Mouse (Mus musculus) ES-Bruce4 (cell line): ENCODE measurements around the gene Nfib. TPM values are rescaled to one million over a fixed set of nuclear protein-coding genes. Genes with fewer than 3 reads are reported as not detected.

Experiments used
- H3K27ac ChIP-seq: 2 replicates; pipeline ENCODE4 v1.5.1; 2012; ENCODE audit warnings: low read length, inconsistent platforms; ENCODE audit not compliant: insufficient read depth
- H3K27me3 ChIP-seq: 2 replicates; pipeline ENCODE4 v1.6.1; 2012; ENCODE audit warnings: mild to moderate bottlenecking, low read length, inconsistent platforms; ENCODE audit not compliant: control insufficient read depth, poor library complexity, insufficient read depth, severe bottlenecking
- H3K36me3 ChIP-seq: 2 replicates; pipeline ENCODE4 v1.6.1; 2012; ENCODE audit warnings: inconsistent platforms, mild to moderate bottlenecking, low read length, moderate library complexity; ENCODE audit not compliant: control insufficient read depth, poor library complexity, insufficient read depth, severe bottlenecking
- H3K4me1 ChIP-seq: one replicate; pipeline ENCODE4 v1.8.1; 2011; ENCODE audit warnings: low read length; ENCODE audit not compliant: control insufficient read depth, insufficient read depth
- H3K4me3 ChIP-seq: 2 replicates; pipeline ENCODE4 v1.5.1; 2011; ENCODE audit warnings: low read depth, mild to moderate bottlenecking, low read length
- H3K9ac ChIP-seq: 2 replicates; pipeline ENCODE4 v1.6.1; 2012; ENCODE audit warnings: low read depth, mild to moderate bottlenecking, inconsistent platforms; ENCODE audit not compliant: poor library complexity, severe bottlenecking
- H3K9me3 ChIP-seq: replicated peaks from 2 replicates; pipeline ENCODE4 v1.6.1; 2012; ENCODE audit warnings: mild to moderate bottlenecking, low read length, inconsistent platforms; ENCODE audit not compliant: control insufficient read depth, poor library complexity, insufficient read depth, severe bottlenecking
- CTCF ChIP-seq: IDR thresholded peaks from one replicate; pipeline ENCODE4 v1.8.1; 2011; ENCODE audit warnings: low read depth, low read length
- EP300 ChIP-seq: IDR thresholded peaks from 2 replicates; pipeline ENCODE4 v1.6.1; 2011; ENCODE audit warnings: low read depth, low read length; ENCODE audit not compliant: insufficient read depth
- POLR2A ChIP-seq: IDR thresholded peaks from one replicate; pipeline ENCODE4 v1.8.1; 2011; ENCODE audit warnings: low read length; ENCODE audit not compliant: insufficient read depth
- polyA plus RNA-seq: library from polyadenylated mRNA; stranded (reverse); fragments of >200 nt; gene quantifications from 2 replicates; pipeline ENCODE4 v1.2.4, GENCODE M21; 2011; ENCODE audit warnings: low read depth; ENCODE audit not compliant: missing spikeins, insufficient read depth, insufficient read length

Nfib gene
- polyA plus RNA-seq, 1 experiment: 4.6 TPM

DNA sequence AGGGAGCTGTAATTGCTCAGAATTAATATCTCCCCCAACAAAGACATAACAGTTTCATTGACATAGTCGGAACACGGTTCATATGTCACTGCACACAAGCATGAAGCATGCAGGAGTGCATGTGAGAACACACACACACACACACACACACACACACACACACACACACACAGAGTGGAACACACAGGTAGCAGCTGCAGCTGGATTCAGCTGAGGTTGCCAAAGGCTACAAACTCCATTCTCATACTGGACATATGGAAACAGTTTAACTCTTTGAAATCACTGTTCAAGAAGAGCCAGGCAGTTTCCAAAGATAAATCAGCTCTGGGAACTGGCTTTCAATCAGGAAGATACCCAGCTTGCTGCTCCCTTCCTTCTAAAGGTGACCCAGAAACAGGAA is 462 bp upstream of the Nfib start:
- H3K9me3 ChIP-seq: no peaks in the 10 kb centered on the region
- H3K27ac ChIP-seq: no peak overlapping the region
- no peak overlapping the region for H3K9ac ChIP-seq
- no peak for TF ChIP-seq CTCF
- no peak overlapping the region for H3K4me3 ChIP-seq
- H3K36me3 ChIP-seq: no peaks in the 10 kb centered on the region
- no peaks in the 10 kb centered on the region for H3K4me1 ChIP-seq
- no peaks in the 10 kb centered on the region for H3K27me3 ChIP-seq

DNA sequence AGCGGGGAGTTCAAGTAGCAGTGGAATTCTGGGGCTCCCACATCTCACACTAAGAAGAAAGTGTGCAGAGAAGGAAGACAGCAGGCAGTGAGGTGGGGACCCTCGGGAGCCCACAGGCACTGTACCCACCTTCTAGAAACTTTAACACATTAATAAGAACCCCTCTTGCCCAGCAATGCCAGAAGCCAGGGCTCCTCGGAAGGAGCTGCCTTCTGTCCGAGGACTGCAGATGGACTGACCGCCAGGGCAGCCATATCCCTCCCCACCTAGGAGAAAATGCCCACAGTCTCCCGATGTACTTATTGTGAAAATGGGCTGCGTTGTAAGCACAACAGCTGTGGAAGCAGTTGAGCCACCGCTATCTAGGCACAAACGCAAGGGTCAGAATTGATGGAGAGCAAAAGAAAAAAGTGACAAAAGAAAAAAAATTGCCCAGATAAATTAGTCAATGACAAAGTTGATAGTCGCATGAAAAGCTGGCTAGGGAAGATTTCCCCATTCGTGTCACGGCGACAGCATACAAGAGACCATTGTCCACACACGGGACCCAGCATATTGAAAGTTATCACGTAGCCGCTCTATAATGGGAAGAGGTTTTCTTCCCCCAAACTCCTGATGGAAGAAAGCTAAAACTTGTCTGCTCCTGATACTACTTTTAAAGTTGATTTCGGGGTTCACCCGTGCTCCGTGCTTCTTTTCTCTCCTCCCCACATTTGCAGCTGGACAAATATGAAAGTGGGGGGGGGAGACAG is 1.3 kb downstream of the Nfib start:
- no peak overlapping the region for H3K27ac ChIP-seq
- H3K9ac ChIP-seq: no peak overlapping the region

DNA sequence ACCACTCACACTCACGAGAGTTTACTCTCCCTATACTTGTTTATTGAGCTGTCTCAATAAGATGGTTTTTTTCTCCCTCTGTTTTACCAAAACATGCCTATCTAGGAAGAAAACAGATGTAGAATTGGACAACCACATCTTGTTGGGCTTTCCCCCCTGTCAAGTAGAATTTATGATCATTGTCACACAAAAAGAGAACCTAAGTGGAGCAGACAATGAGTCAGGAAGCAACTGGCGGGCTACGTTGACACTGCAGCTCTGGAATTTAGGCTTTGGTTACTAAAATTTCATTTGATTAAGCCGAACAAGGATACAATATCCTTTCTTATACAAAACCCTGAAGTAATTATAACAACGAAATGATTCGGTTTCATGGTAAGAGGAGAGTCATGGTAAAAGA is 2.7 kb downstream of the Nfib start:
- TF ChIP-seq EP300 (no peak), POLR2A (no peak), CTCF (no peak)
- Histone ChIP-seq H3K9me3 (no peaks in the 10 kb centered on the region), H3K4me3 (no peak overlapping the region), H3K27ac (no peak overlapping the region), H3K36me3 (no peaks in the 10 kb centered on the region), H3K9ac (no peak overlapping the region), H3K4me1 (no peaks in the 10 kb centered on the region), H3K27me3 (no peaks in the 10 kb centered on the region)

More for the DNA sequence above, 1.3 kb downstream of the Nfib start:
- Histone ChIP-seq H3K27me3 (no peaks in the 10 kb centered on the region), H3K9me3 (no peaks in the 10 kb centered on the region), H3K4me1 (no peaks in the 10 kb centered on the region), H3K36me3 (no peaks in the 10 kb centered on the region), H3K4me3 (no peak overlapping the region)
- TF ChIP-seq EP300 (no peak), CTCF (no peak), POLR2A (no peak)

DNA sequence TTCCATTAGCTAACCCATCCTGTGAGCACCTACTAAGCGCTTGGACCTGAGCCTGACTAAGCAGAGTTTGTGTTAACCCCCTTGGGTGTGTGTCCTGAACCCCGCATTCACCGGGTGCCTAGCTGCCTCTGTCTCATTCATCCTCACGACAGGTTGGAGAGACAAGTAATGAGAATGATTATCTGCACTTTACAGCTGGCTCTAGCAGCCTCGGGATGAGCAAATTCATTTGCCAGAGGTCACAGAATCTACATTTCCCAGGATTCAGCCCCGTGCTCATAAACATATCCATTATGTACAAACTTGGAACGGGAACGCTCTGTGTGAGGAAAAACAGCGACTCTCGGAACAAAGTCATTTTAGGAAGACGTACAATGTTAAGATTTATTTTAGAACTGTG is 6.0 kb downstream of the Nfib start:
- Histone ChIP-seq H3K27me3 (no peaks in the 10 kb centered on the region), H3K4me1 (no peaks in the 10 kb centered on the region), H3K9me3 (no peaks in the 10 kb centered on the region), H3K4me3 (no peak overlapping the region), H3K36me3 (no peaks in the 10 kb centered on the region), H3K9ac (no peak overlapping the region), H3K27ac (no peak overlapping the region)
- TF ChIP-seq EP300 (no peak), CTCF (no peak), POLR2A (no peak)

DNA sequence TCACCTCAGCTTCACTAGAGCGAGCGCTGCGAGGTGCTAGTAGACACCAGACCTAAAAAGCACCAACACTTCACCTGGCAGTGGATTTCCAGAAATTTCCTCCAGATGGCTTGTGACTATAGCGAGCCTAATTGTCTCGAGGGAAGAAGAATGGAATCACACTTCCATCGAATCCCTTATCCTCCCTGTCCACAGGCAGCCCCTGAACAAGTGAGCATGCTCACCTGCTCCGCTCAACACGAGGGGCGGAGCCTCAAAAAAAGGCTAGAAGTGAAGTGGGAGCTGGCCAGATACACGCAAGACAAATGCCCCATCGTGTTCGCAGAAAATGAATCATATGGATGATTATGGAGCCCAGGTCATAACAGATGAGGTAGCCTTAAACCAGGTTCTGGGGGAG is 6.9 kb downstream of the Nfib start:
- TF ChIP-seq CTCF: no peak
- no peak for TF ChIP-seq POLR2A
- TF ChIP-seq EP300: no peak
- Histone ChIP-seq H3K4me1 (no peaks in the 10 kb centered on the region), H3K27ac (no peak overlapping the region)

DNA sequence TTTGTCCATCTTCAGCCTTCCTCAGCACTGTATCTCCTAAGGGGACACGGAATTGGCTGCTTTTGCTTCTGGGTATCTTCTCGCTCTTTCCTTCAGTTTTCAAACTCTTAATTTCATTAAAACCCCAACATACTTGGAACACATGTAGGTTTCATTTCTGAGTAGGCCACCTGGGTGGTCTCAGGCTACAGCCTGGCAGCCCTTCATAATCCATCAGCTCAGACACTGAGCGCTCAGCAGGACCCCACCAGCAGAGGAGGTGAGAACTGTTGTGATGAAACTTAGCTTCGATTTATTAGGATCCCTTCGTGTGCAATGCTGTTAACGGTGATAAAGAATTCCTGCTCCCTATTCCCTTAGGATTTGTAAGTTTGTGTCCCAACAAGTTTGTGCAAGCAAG is 8.4 kb downstream of the Nfib start:
- TF ChIP-seq POLR2A (no peak), EP300 (no peak), CTCF (no peak)
- H3K4me3 ChIP-seq: no peak overlapping the region

More for the DNA sequence above, 6.9 kb downstream of the Nfib start:
- H3K9me3 ChIP-seq: no peaks in the 10 kb centered on the region
- H3K4me3 ChIP-seq: no peak overlapping the region
- H3K36me3 ChIP-seq: no peaks in the 10 kb centered on the region
- no peaks in the 10 kb centered on the region for H3K27me3 ChIP-seq
- H3K9ac ChIP-seq: no peak overlapping the region

More for the DNA sequence above, 8.4 kb downstream of the Nfib start:
- H3K27ac ChIP-seq: no peak overlapping the region
- no peak overlapping the region for H3K9ac ChIP-seq
- H3K36me3 ChIP-seq: no peaks in the 10 kb centered on the region
- H3K27me3 ChIP-seq: no peaks in the 10 kb centered on the region
- H3K4me1 ChIP-seq: no peaks in the 10 kb centered on the region
- no peaks in the 10 kb centered on the region for H3K9me3 ChIP-seq
